In the genomic region with DNA sequence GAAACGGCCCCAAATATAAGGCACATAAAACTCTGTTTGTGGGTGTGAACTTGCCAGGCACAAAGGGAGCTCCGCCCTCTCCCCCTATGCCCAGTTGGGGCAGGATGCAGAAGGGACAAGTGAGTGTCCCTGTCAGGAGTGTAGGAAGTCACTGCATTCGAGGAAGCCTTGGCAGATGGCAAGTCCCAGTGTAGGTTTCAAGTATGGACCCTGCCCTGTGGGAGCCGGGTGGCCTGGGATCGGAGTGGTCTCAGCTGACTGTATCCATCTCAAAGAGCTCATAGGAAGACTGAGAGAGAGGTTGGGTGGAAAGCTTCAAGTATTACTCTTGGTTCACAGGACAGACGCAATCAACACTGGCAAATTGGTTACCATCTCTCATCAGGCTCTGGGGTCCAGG, we compare ENCODE assay signal across 15 mouse cellular contexts. TPM values are rescaled to one million over a fixed set of nuclear protein-coding genes. Genes with fewer than 3 reads are reported as not detected.
DNase-seq lines count a peak whose midpoint lies in the region; ATAC-seq and TF ChIP-seq lines count a peak whose summit lies in the region.
"Had no signal": no experiment of that assay in that cellular context is flagged by ENCODE, and none has a peak within 500 bp of the region (broad histone marks: within the 10 kb centered on the region; RNA-seq: fewer than 3 reads in every experiment).

No protein-coding gene starts in this region.

- peak overlapping the region; percentile 36; the same call in 1 of the 2 replicates for H3K27ac ChIP-seq in heart, embryonic 15.5 days
- H3K27ac ChIP-seq in forebrain, postnatal 0 days (ENCODE audit: low read depth, low read length): peak overlapping the region; percentile 45; the same call in 1 of the 2 replicates
- no peak overlapping the region; the same call in 1 of the 2 replicates for H3K27ac ChIP-seq in limb, embryonic 14.5 days (replicated peaks; ENCODE audit: low read depth, low read length)
- H3K27ac ChIP-seq in neural tube, embryonic 15.5 days (replicated peaks): peak overlapping the region; percentile 78
- H3K27ac ChIP-seq in left cerebral cortex, adult 2 months: no peak overlapping the region

- no peak overlapping the region for H3K4me2 ChIP-seq in heart, embryonic 15.5 days
- no peak overlapping the region for H3K4me2 ChIP-seq in forebrain, postnatal 0 days (ENCODE audit: low read depth)
- H3K4me2 ChIP-seq in limb, embryonic 14.5 days (replicated peaks; ENCODE audit: low read depth, low read length, severe bottlenecking): peak overlapping the region; percentile 8
- no peak overlapping the region for H3K4me2 ChIP-seq in neural tube, embryonic 15.5 days
- H3K4me2 ChIP-seq: lung, embryonic 14.5 days had no signal

- no peak overlapping the region for H3K4me3 ChIP-seq in heart, embryonic 15.5 days
- H3K4me3 ChIP-seq in forebrain, postnatal 0 days (ENCODE audit: low read depth, low read length): no peak overlapping the region
- no peak overlapping the region for H3K4me3 ChIP-seq in limb, embryonic 14.5 days (replicated peaks; ENCODE audit: low read length)
- no peak overlapping the region for H3K4me3 ChIP-seq in neural tube, embryonic 15.5 days (replicated peaks)
- H3K4me3 ChIP-seq in left cerebral cortex, adult 2 months: no peak overlapping the region

- no peak for ATAC-seq in heart, embryonic 15.5 days (replicated peaks; ENCODE audit: insufficient number of reproducible peaks, insufficient read depth, low FRiP score, low read depth)
- ATAC-seq in forebrain, postnatal 0 days: no peak
- ATAC-seq in limb, embryonic 14.5 days (ENCODE audit: low FRiP score, low read depth): no peak
- no peak for ATAC-seq in neural tube, embryonic 15.5 days (ENCODE audit: low FRiP score)

- no peak for DNase-seq in heart, postnatal 14 days
- no peak for DNase-seq in forebrain, postnatal 0 days
- DNase-seq in limb, embryonic 14.5 days (ENCODE audit: low spot score): no peak
- no peak for DNase-seq in urinary bladder, postnatal 4 days (ENCODE audit: low spot score in 2 of 2)
- no peak for DNase-seq in left cerebral cortex, adult 2 months (ENCODE audit: extremely low spot score in 1 of 2, low spot score in 2 of 2)
- DNase-seq in spleen, adult 12 weeks (ENCODE audit: low spot score): no peak

- WGBS in heart, embryonic 15.5 days: 74% methylated on average over 6 of the region's 6 CpGs
- 43% methylated on average over 6 of the region's 6 CpGs for WGBS in forebrain, postnatal 0 days
- 45% methylated on average over 6 of the region's 6 CpGs for whole genome bisulfite sequencing in limb, embryonic 14.5 days
- WGBS in neural tube, embryonic 15.5 days: 30% methylated on average over 6 of the region's 6 CpGs

- intact Hi-C loops in heart, postnatal 14 days (cut with DNase I): loop anchor here (5.0 kb wide), 1 partner anchor 54 kb away; no protein-coding TSS in a partner anchor
- intact Hi-C loops in left cerebral cortex, adult 2 months (cut with DNase I): no loop called here

- H3K9me3 ChIP-seq in heart, embryonic 15.5 days (replicated peaks): no peaks in the 10 kb centered on the region
- no peaks in the 10 kb centered on the region for H3K9me3 ChIP-seq in forebrain, postnatal 0 days (ENCODE audit: low read length)
- no peaks in the 10 kb centered on the region for H3K9me3 ChIP-seq in limb, embryonic 14.5 days (ENCODE audit: control insufficient read depth, low read length)
- no peaks in the 10 kb centered on the region for H3K9me3 ChIP-seq in neural tube, embryonic 15.5 days (replicated peaks)

- peaks cover 20% of the 10 kb centered on the region for H3K4me1 ChIP-seq in heart, embryonic 15.5 days (replicated peaks)
- peaks cover 19% of the 10 kb centered on the region for H3K4me1 ChIP-seq in forebrain, postnatal 0 days (ENCODE audit: insufficient read depth)
- H3K4me1 ChIP-seq in limb, embryonic 14.5 days (ENCODE audit: control insufficient read depth, insufficient read depth, low read length): peaks cover 36% of the 10 kb centered on the region
- H3K4me1 ChIP-seq in neural tube, embryonic 15.5 days: peaks cover 41% of the 10 kb centered on the region

- no peak overlapping the region for H3K9ac ChIP-seq in heart, embryonic 15.5 days
- no peak overlapping the region for H3K9ac ChIP-seq in forebrain, postnatal 0 days
- H3K9ac ChIP-seq in limb, embryonic 14.5 days (ENCODE audit: low read depth, low read length, severe bottlenecking): no peak overlapping the region
- H3K9ac ChIP-seq in neural tube, embryonic 15.5 days (replicated peaks): no peak overlapping the region
- H3K9ac ChIP-seq: lung, embryonic 14.5 days had no signal

- no peak for TF ChIP-seq POLR2A in limb, embryonic 14.5 days (IDR thresholded peaks at IDR 0.05; ENCODE audit: borderline replicate concordance, extremely low read depth, insufficient read depth, insufficient read length)

- no peaks in the 10 kb centered on the region for H3K27me3 ChIP-seq in heart, embryonic 15.5 days
- no peaks in the 10 kb centered on the region for H3K27me3 ChIP-seq in forebrain, postnatal 0 days (ENCODE audit: insufficient read depth, low read length)
- 0 out of 2 replicates have a peak, but pooled peaks cover 7% of the 10 kb centered on the region for H3K27me3 ChIP-seq in limb, embryonic 14.5 days (ENCODE audit: control insufficient read depth, insufficient read depth, low read length)
- no peaks in the 10 kb centered on the region; the same call in 1 of the 2 replicates for H3K27me3 ChIP-seq in neural tube, embryonic 15.5 days (replicated peaks)

- no peaks in the 10 kb centered on the region for H3K36me3 ChIP-seq in heart, embryonic 15.5 days
- no peaks in the 10 kb centered on the region for H3K36me3 ChIP-seq in forebrain, postnatal 0 days (ENCODE audit: insufficient read depth)
- H3K36me3 ChIP-seq in limb, embryonic 14.5 days (ENCODE audit: control insufficient read depth, insufficient read depth, low read length): no peaks in the 10 kb centered on the region
- H3K36me3 ChIP-seq in neural tube, embryonic 15.5 days: no peaks in the 10 kb centered on the region

- no peak for TF ChIP-seq CTCF in forebrain, postnatal 0 days (IDR thresholded peaks at IDR 0.05; ENCODE audit: low read depth)
- TF ChIP-seq CTCF in left cerebral cortex, adult 2 months (IDR thresholded peaks at IDR 0.05): no peak

RNA-seq across cellular contexts. Expression of gene Ccdc182, which starts 17.9 kb away (rescaled TPM):
- not detected in 2 replicates for polyA plus RNA-seq in heart, embryonic 15.5 days (2015; fragmentation: Nextera tagmentation; extraction: Ambion mirVana)
- total RNA-seq in heart, postnatal 14 days (2021): not detected
- total RNA-seq in forebrain, postnatal 0 days (2014; rRNA removed): not detected in 2 replicates
- not detected in 2 replicates for polyA plus RNA-seq in forebrain, postnatal 0 days (2015; fragmentation: Nextera tagmentation; extraction: Ambion mirVana)
- polyA plus RNA-seq in limb, embryonic 14.5 days (2012; rRNA removed): 0.08 and 0.10 TPM in 2 replicates
- not detected in 2 replicates for polyA plus RNA-seq in limb, embryonic 14.5 days (2014; fragmentation: Nextera tagmentation; extraction: Ambion mirVana)
- 0.13 and 0.15 TPM in 2 replicates for polyA plus RNA-seq in neural tube, embryonic 15.5 days (2015; fragmentation: Nextera tagmentation; extraction: Ambion mirVana)
- total RNA-seq in left cerebral cortex, adult 2 months (2021): not detected
- total RNA-seq: left cerebral cortex, postnatal 14 days; megakaryocyte-erythroid progenitor cell, adult 5-6 weeks; MEL had no signal
- polyA plus RNA-seq: gonadal fat pad, adult 2 months; intestine, embryonic 14.5 days; large intestine, adult 2 months; lung, embryonic 14.5 days had no signal

Comparison
In these comparisons a context has a peak if more than half of its experiments do, and no peak if none do; other contexts are left out.
1. H3K27ac ChIP-seq: peak in heart, embryonic 15.5 days (single experiment), forebrain, postnatal 0 days (single experiment) and neural tube, embryonic 15.5 days (single experiment); none in limb, embryonic 14.5 days (single experiment) and left cerebral cortex, adult 2 months (single experiment).